Mouse (Mus musculus) embryonic facial prominence, embryonic 11.5 days (tissue): ENCODE measurements around the gene Adh6b. TPM values are rescaled to one million over a fixed set of nuclear protein-coding genes. Genes with fewer than 3 reads are reported as not detected.

ENCODE experiments used
- ATAC-seq: fragments of 200-750 bp; cut with Nextera tagmentation; replicated peaks from 2 replicates; pipeline ENCODE4 v1.8.0; 2017; ENCODE audit warnings: low read depth; ENCODE audit not compliant: insufficient number of reproducible peaks, low FRiP score, low TSS enrichment
- DNase-seq: peaks from one replicate; pipeline ENCODE4 v3.0.0-alpha.2; 2015; ENCODE audit warnings: low spot score
- H3K27ac ChIP-seq: fragments of 300-500 bp; sonication (generic); replicated peaks from 2 replicates; pipeline ENCODE4 v1.5.1; 2014; ENCODE audit warnings: mild to moderate bottlenecking, low read depth, low read length, control low read depth
- H3K27me3 ChIP-seq: fragments of 300-500 bp; sonication (generic); 2 replicates; pipeline ENCODE4 v1.6.1; 2014; ENCODE audit warnings: mild to moderate bottlenecking, low read length, moderate library complexity, mixed read lengths; ENCODE audit not compliant: control insufficient read depth, insufficient read depth
- H3K36me3 ChIP-seq: fragments of 300-500 bp; sonication (generic); replicated peaks from 2 replicates; pipeline ENCODE4 v1.6.1; 2014; ENCODE audit warnings: low read depth, mild to moderate bottlenecking, low read length, moderate library complexity, mixed read lengths; ENCODE audit not compliant: control insufficient read depth, insufficient read depth
- H3K4me1 ChIP-seq: fragments of 300-500 bp; sonication (generic); 2 replicates; pipeline ENCODE4 v1.6.1; 2014; ENCODE audit warnings: low read length, mixed read lengths; ENCODE audit not compliant: control insufficient read depth, insufficient read depth
- H3K4me2 ChIP-seq: fragments of 300-500 bp; sonication (generic); 2 replicates; pipeline ENCODE4 v1.6.1; 2014; ENCODE audit warnings: low read depth, mild to moderate bottlenecking, control low read depth, low read length, moderate library complexity
- H3K4me3 ChIP-seq: fragments of 300-500 bp; sonication (generic); 2 replicates; pipeline ENCODE4 v1.5.1; 2014; ENCODE audit warnings: low read depth, low read length, control low read depth
- H3K9ac ChIP-seq: fragments of 300-500 bp; sonication (generic); replicated peaks from 2 replicates; pipeline ENCODE4 v1.6.1; 2014; ENCODE audit warnings: mild to moderate bottlenecking, control low read depth, low read length
- H3K9me3 ChIP-seq: fragments of 300-500 bp; sonication (generic); replicated peaks from 2 replicates; pipeline ENCODE4 v1.6.1; 2016; ENCODE audit warnings: mild to moderate bottlenecking, low read length, inconsistent platforms, mixed read lengths; ENCODE audit not compliant: control insufficient read depth
- WGBS: fragments of 180-500 bp; shearing (Covaris S2); extraction: QIAGEN DNeasy Blood & Tissue Kit; methylation state at CpG from one replicate; pipeline ENCODE4 v1.1.7; 2014; 5-methylcytosine and 5-hydroxymethylcytosine counted together
- polyA plus RNA-seq: library from polyadenylated mRNA; unstranded; fragments of >200 nt; fragmentation: Nextera tagmentation; extraction: Ambion mirVana; gene quantifications from 2 replicates; pipeline ENCODE4 v1.2.1, GENCODE M21; 2014

Adh6b gene
- polyA plus RNA-seq, 1 experiment from 2014 or later = 0.52 TPM

- WGBS = 53% methylated on average over 8 of the region's 8 CpGs
- H3K9ac ChIP-seq = no peak overlapping the region
- H3K36me3 ChIP-seq = no peaks in the 10 kb centered on the region
- DNase-seq = peak; percentile 39
- H3K4me3 ChIP-seq = no peak overlapping the region
- H3K4me2 ChIP-seq = no peak overlapping the region
- H3K4me1 ChIP-seq = no peaks in the 10 kb centered on the region; the same call in 1 of the 2 replicates
- no peaks in the 10 kb centered on the region for H3K9me3 ChIP-seq
- ATAC-seq = no peak
- H3K27me3 ChIP-seq = no peaks in the 10 kb centered on the region
- H3K27ac ChIP-seq = no peak overlapping the region
Observed at GRCm38 (mm10) chr3:138306290-138306683, 35.3 kb upstream of the Adh6b start.

GRCm38 (mm10) chr3:138309910-138310309, 31.7 kb upstream of the Adh6b start:
- no peaks in the 10 kb centered on the region for H3K4me1 ChIP-seq
- H3K4me3 ChIP-seq = no peak overlapping the region
- ATAC-seq (no peak), DNase-seq (no peak)
- no peaks in the 10 kb centered on the region for H3K27me3 ChIP-seq
- H3K4me2 ChIP-seq = no peak overlapping the region
- H3K27ac ChIP-seq = no peak overlapping the region
- no peak overlapping the region for H3K9ac ChIP-seq
- H3K36me3 ChIP-seq = no peaks in the 10 kb centered on the region
- 91% methylated on average over 8 of the region's 8 CpGs for WGBS
- no peaks in the 10 kb centered on the region for H3K9me3 ChIP-seq

GRCm38 (mm10) chr3:138311015-138311414, 30.6 kb upstream of the Adh6b start:
- Histone ChIP-seq H3K9ac (no peak overlapping the region), H3K4me2 (no peak overlapping the region), H3K27ac (no peak overlapping the region), H3K9me3 (no peaks in the 10 kb centered on the region), H3K4me1 (no peaks in the 10 kb centered on the region), H3K27me3 (no peaks in the 10 kb centered on the region), H3K4me3 (no peak overlapping the region), H3K36me3 (no peaks in the 10 kb centered on the region)
- DNase-seq (no peak), ATAC-seq (no peak)
- WGBS = 78% methylated on average over 6 of the region's 6 CpGs

- H3K9me3 ChIP-seq = no peaks in the 10 kb centered on the region
- H3K4me2 ChIP-seq = no peak within 1 kb of the TSS
- no peak within 1 kb of the TSS for H3K4me3 ChIP-seq
- no peak within 1 kb of the TSS for H3K27ac ChIP-seq
- no peaks in the 10 kb centered on the region for H3K27me3 ChIP-seq
- H3K9ac ChIP-seq = no peak within 1 kb of the TSS
- WGBS = 84% methylated on average over 5 of the region's 5 CpGs
- H3K4me1 ChIP-seq = no peaks in the 10 kb centered on the region
- no peak for ATAC-seq
- DNase-seq = no peak
- H3K36me3 ChIP-seq = no peaks in the 10 kb centered on the region
Observed at GRCm38 (mm10) chr3:138312965-138313364, 28.6 kb upstream of the Adh6b start, which contains the start of gene Adh6a. Gene Adh6a, plus strand, starts transcription at chr3:138313286.

- DNase-seq (no peak), ATAC-seq (no peak)
- WGBS = 76% methylated on average over 2 of the region's 2 CpGs
Observed at GRCm38 (mm10) chr3:138316908-138317472, 24.6 kb upstream of the Adh6b start.

GRCm38 (mm10) chr3:138325001-138325400, 16.6 kb upstream of the Adh6b start:
- WGBS = 94% methylated on average over 17 of the region's 17 CpGs
- no peak for DNase-seq

More at GRCm38 (mm10) chr3:138316908-138317472, 24.6 kb upstream of the Adh6b start:
- Histone ChIP-seq H3K27me3 (no peaks in the 10 kb centered on the region), H3K9me3 (no peaks in the 10 kb centered on the region), H3K4me3 (no peak overlapping the region), H3K4me2 (no peak overlapping the region), H3K4me1 (no peaks in the 10 kb centered on the region), H3K27ac (no peak overlapping the region), H3K36me3 (no peaks in the 10 kb centered on the region), H3K9ac (no peak overlapping the region)

GRCm38 (mm10) chr3:138325466-138325865, 16.1 kb upstream of the Adh6b start:
- ATAC-seq (no peak), DNase-seq (no peak)
- H3K4me2 ChIP-seq = no peak overlapping the region
- no peaks in the 10 kb centered on the region for H3K27me3 ChIP-seq
- H3K9me3 ChIP-seq = no peaks in the 10 kb centered on the region
- WGBS = 87% methylated on average over 6 of the region's 6 CpGs
- H3K27ac ChIP-seq = no peak overlapping the region
- no peak overlapping the region for H3K4me3 ChIP-seq
- H3K36me3 ChIP-seq = no peaks in the 10 kb centered on the region
- no peak overlapping the region for H3K9ac ChIP-seq
- no peaks in the 10 kb centered on the region for H3K4me1 ChIP-seq

More at GRCm38 (mm10) chr3:138325001-138325400, 16.6 kb upstream of the Adh6b start:
- Histone ChIP-seq H3K27ac (no peak overlapping the region), H3K27me3 (no peaks in the 10 kb centered on the region), H3K9ac (no peak overlapping the region), H3K4me3 (no peak overlapping the region), H3K4me1 (no peaks in the 10 kb centered on the region), H3K36me3 (no peaks in the 10 kb centered on the region), H3K4me2 (no peak overlapping the region), H3K9me3 (no peaks in the 10 kb centered on the region)
- ATAC-seq = no peak

- Histone ChIP-seq H3K36me3 (no peaks in the 10 kb centered on the region), H3K27me3 (no peaks in the 10 kb centered on the region), H3K9me3 (no peaks in the 10 kb centered on the region), H3K4me3 (no peak overlapping the region), H3K4me2 (no peak overlapping the region), H3K27ac (no peak overlapping the region), H3K4me1 (no peaks in the 10 kb centered on the region), H3K9ac (no peak overlapping the region)
- ATAC-seq = no peak
- no peak for DNase-seq
- 83% methylated on average over 8 of the region's 8 CpGs for WGBS
Observed at GRCm38 (mm10) chr3:138333910-138334309, 7.7 kb upstream of the Adh6b start.
